Mouse (Mus musculus): ENCODE measurements around the gene Atp5d.

Atp5d gene

GRCm38 (mm10) chr10:80141243-80141642, 2.8 kb downstream of the Atp5d start:
- peak; percentile 98 for DNase-seq (ENCODE audit: low read depth)

GRCm38 (mm10) chr10:80141786-80142529, 3.5 kb downstream of the Atp5d start:
- DNase-seq (ENCODE audit: low read depth) = peak; percentile 99

- DNase-seq (ENCODE audit: low read depth) = no peak
Observed at GRCm38 (mm10) chr10:80142530-80142925, 4.1 kb downstream of the Atp5d start.

GRCm38 (mm10) chr10:80143664-80144063, 5.2 kb downstream of the Atp5d start:
- no peak for DNase-seq (ENCODE audit: low read depth)

GRCm38 (mm10) chr10:80144159-80144558, 5.7 kb downstream of the Atp5d start:
- no peak for DNase-seq (ENCODE audit: low read depth)

GRCm38 (mm10) chr10:80144864-80145838, 6.7 kb downstream of the Atp5d start:
- DNase-seq (ENCODE audit: low read depth) = peak; percentile 89

GRCm38 (mm10) chr10:80145896-80146295, 7.5 kb downstream of the Atp5d start:
- peak; percentile 36 for DNase-seq (ENCODE audit: low read depth)

GRCm38 (mm10) chr10:80146568-80147011, 8.2 kb downstream of the Atp5d start:
- no peak for DNase-seq (ENCODE audit: low read depth)

- no peak for DNase-seq (ENCODE audit: low read depth)
Observed at GRCm38 (mm10) chr10:80147146-80147718, 8.8 kb downstream of the Atp5d start.

- DNase-seq (ENCODE audit: low read depth) = peak; percentile 93
Observed at GRCm38 (mm10) chr10:80147719-80148601, 9.5 kb downstream of the Atp5d start, which contains the start of gene Midn. Midn (plus strand) TSS chr10:80148272.

- DNase-seq (ENCODE audit: low read depth) = peak; percentile 98
Observed at GRCm38 (mm10) chr10:80148610-80149290, 10.3 kb downstream of the Atp5d start.

GRCm38 (mm10) chr10:80149291-80150225, 11.1 kb downstream of the Atp5d start:
- peak; percentile 100 for DNase-seq (ENCODE audit: low read depth)

GRCm38 (mm10) chr10:80150226-80151210, 12.1 kb downstream of the Atp5d start:
- peak; percentile 84 for DNase-seq (ENCODE audit: low read depth)

GRCm38 (mm10) chr10:80151211-80152034, 13.0 kb downstream of the Atp5d start:
- DNase-seq (ENCODE audit: low read depth) = peak; percentile 84

GRCm38 (mm10) chr10:80152071-80152872, 13.8 kb downstream of the Atp5d start:
- peak; percentile 88 for DNase-seq (ENCODE audit: low read depth)

GRCm38 (mm10) chr10:80152873-80153260, 14.4 kb downstream of the Atp5d start:
- peak; percentile 80 for DNase-seq (ENCODE audit: low read depth)

- DNase-seq (ENCODE audit: low read depth) = no peak
Observed at GRCm38 (mm10) chr10:80153713-80154112, 15.3 kb downstream of the Atp5d start.
